Mouse (Mus musculus) C2C12 (cell line): ENCODE data around the gene Hspa1b. TPM values are rescaled to one million over a fixed set of nuclear protein-coding genes. Genes with fewer than 3 reads are reported as not detected.
"Not testable (repeated sequence)": the region's sequence is repeated elsewhere in the genome, so short reads cannot be mapped to it uniquely, and the experiment has no call there.

Experiments used
- H3K27me3 ChIP-seq: one replicate; pipeline ENCODE4 v1.6.1; 2011; ENCODE audit not compliant: control insufficient read depth, insufficient read depth, insufficient read length
- H3K36me3 ChIP-seq: one replicate; pipeline ENCODE4 v1.6.1; 2011; ENCODE audit not compliant: control insufficient read depth, insufficient read depth
- H3K4me3 ChIP-seq: one replicate; pipeline ENCODE4 v1.5.1; 2011; ENCODE audit warnings: mild to moderate bottlenecking, control low read depth; ENCODE audit not compliant: poor library complexity, insufficient read depth, severe bottlenecking
- H3K79me2 ChIP-seq: one replicate; pipeline ENCODE4 v1.6.1; 2011; ENCODE audit not compliant: control insufficient read depth, insufficient read depth
- H3K79me3 ChIP-seq: one replicate; pipeline ENCODE4 v1.6.1; 2011; ENCODE audit warnings: low read depth, control low read depth
- H3ac ChIP-seq: one replicate; pipeline ENCODE3; 2011; ENCODE audit warnings: low read depth; ENCODE audit not compliant: control insufficient read depth, insufficient read length
- CEBPB ChIP-seq: IDR thresholded peaks from one replicate; pipeline ENCODE4 v1.6.1; 2011; ENCODE audit warnings: low read depth, mild to moderate bottlenecking, control low read depth, moderate library complexity
- CTCF ChIP-seq: IDR thresholded peaks from one replicate; pipeline ENCODE4 v1.5.1; 2011; ENCODE audit not compliant: control insufficient read depth, insufficient read depth, insufficient read length
- FOSL1 ChIP-seq: IDR thresholded peaks from one replicate; pipeline ENCODE4 v1.8.0; 2011; ENCODE audit warnings: mild to moderate bottlenecking, low read length; ENCODE audit not compliant: poor library complexity, insufficient read depth, severe bottlenecking
- MAX ChIP-seq: IDR thresholded peaks from one replicate; pipeline ENCODE4 v1.6.1; 2011; ENCODE audit warnings: mild to moderate bottlenecking, control low read depth
- MYOD1 ChIP-seq: IDR thresholded peaks from one replicate; pipeline ENCODE4 v1.6.1; 2011; ENCODE audit warnings: low read depth; ENCODE audit not compliant: control insufficient read depth, insufficient read length
- MYOG ChIP-seq: IDR thresholded peaks from one replicate; pipeline ENCODE4 v1.6.1; 2011; ENCODE audit not compliant: control insufficient read depth, insufficient read length; ENCODE audit errors: extremely low read depth
- USF1 ChIP-seq: IDR thresholded peaks from one replicate; pipeline ENCODE4 v1.6.1; 2011; ENCODE audit warnings: low read depth, mild to moderate bottlenecking, control low read depth, moderate library complexity
- polyA plus RNA-seq: library from polyadenylated mRNA; unstranded; fragments of >200 nt; fragmentation: generic; extraction: Trizol; gene quantifications from one replicate; pipeline ENCODE4 v1.2.1, GENCODE M21; 2012; ENCODE audit warnings: missing spikeins

The Hspa1b gene
- polyA plus RNA-seq, 1 experiment: 22.6 TPM

DNA sequence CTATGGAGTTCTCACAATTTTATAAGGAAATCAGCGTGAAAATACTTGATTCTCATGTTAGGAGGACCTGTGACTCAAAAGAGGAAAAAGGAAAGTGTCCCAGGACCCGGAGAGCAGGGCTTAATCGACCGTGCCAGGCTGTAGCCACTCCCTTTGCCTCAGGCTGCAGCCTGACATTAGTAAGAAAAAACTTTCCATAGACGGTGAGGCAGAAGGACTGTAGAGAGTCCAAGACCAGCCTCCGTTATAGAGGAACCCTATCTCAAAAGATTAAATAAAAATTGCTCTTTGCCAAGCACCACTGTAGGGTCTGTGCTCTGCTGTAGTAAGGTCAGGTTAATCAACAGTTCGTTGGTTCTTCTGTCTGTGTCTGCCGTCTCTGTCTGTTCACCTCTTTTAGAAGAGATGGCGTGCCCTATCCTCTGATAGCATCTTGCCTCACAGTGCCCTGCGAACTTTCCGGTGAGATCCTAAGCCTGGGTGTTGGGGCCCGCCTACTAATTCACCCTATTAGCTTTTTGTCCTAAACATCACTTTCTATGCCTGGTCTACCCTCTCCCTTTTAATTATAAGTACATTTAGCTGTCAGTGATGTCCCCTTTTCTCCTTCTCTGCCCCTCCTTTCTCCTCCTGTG, 960 bp upstream of the Hspa1b start:
- Histone ChIP-seq H3K4me3 (peak overlapping the region; percentile 34), H3K27me3 (no peaks in the 10 kb centered on the region), H3K79me3 (no peaks in the 10 kb centered on the region), H3K36me3 (no peaks in the 10 kb centered on the region), H3ac (peak overlapping the region; percentile 92), H3K79me2 (no peaks in the 10 kb centered on the region)
- TF ChIP-seq MYOG (no peak), CTCF (no peak), CEBPB (no peak), MYOD1 (no peak), FOSL1 (no peak), USF1 (no peak), MAX (no peak)

DNA sequence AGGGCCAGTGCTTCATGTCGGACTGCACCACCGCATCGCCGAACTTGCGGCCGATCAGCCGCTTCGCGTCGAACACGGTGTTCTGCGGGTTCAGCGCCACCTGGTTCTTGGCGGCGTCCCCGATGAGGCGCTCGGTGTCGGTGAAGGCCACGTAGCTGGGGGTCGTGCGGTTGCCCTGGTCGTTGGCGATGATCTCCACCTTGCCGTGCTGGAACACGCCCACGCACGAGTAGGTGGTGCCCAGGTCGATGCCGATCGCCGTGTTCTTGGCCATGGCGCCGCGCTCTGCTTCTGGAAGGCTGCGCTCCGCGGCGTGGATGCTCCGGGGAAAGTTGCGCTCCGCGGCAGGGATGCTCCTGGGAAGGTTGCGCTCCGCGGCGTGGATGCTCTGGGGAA, 306 bp downstream of the Hspa1b start:
- not testable (repeated sequence) for H3K36me3 ChIP-seq, H3K79me2 ChIP-seq

DNA sequence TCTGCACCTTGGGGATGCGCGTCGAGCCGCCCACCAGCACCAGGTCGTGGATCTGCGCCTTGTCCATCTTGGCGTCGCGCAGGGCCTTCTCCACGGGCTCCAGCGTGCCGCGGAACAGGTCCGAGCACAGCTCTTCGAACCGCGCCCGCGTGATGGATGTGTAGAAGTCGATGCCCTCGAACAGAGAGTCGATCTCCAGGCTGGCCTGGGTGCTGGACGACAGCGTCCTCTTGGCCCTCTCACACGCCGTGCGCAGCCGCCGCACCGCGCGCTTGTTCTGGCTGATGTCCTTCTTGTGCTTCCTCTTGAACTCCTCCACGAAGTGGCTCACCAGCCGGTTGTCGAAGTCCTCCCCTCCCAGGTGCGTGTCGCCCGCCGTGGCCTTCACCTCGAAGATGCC, 1.1 kb downstream of the Hspa1b start:
- not testable (repeated sequence) for H3K79me2 ChIP-seq, H3K27me3 ChIP-seq, H3K79me3 ChIP-seq, H3ac ChIP-seq, H3K36me3 ChIP-seq, H3K4me3 ChIP-seq

More for the DNA sequence above, 306 bp downstream of the Hspa1b start:
- H3K27me3 ChIP-seq, H3ac ChIP-seq, H3K79me3 ChIP-seq, H3K4me3 ChIP-seq: not testable (repeated sequence)

DNA sequence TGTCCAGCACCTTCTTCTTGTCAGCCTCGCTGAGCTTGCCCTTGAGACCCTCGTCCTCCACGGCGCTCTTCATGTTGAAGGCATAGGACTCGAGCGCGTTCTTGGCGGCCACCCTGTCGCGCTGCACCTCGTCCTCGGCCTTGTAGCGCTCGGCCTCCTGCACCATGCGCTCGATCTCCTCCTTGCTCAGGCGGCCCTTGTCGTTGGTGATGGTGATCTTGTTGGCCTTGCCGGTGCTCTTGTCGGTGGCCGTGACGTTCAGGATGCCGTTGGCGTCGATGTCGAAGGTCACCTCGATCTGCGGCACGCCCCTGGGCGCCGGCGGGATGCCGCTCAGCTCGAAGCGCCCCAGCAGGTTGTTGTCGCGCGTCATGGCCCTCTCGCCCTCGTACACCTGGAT, 1.7 kb downstream of the Hspa1b start:
- not testable (repeated sequence) for H3K79me2 ChIP-seq, H3K4me3 ChIP-seq, H3K27me3 ChIP-seq, H3ac ChIP-seq, H3K36me3 ChIP-seq, H3K79me3 ChIP-seq

DNA sequence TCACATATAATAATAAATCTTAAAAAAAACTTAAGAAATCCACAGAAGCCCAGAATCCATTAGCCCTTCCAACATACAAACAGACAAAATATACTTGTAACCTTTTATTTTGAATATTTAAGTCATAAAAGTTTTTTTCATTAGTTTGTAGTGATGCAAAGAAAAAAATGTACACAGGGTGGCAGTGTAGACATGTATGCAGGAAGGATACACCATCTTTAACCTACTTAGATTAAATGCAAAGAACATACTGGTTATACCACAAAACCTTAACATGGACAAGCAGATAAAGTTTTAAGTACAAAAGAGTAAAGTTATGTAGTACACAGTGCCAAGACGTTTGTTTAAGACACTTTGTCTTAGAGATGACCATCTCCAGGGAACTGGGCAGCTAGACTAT, 2.7 kb downstream of the Hspa1b start:
- no peaks in the 10 kb centered on the region for H3K27me3 ChIP-seq
- H3ac ChIP-seq: no peak overlapping the region
- peaks cover 10% of the 10 kb centered on the region for H3K79me2 ChIP-seq
- peaks cover 7% of the 10 kb centered on the region for H3K36me3 ChIP-seq
- no peak overlapping the region for H3K4me3 ChIP-seq
- peaks cover 9% of the 10 kb centered on the region for H3K79me3 ChIP-seq
- TF ChIP-seq USF1 (no peak), CTCF (no peak), MAX (no peak), MYOG (no peak), CEBPB (no peak)

DNA sequence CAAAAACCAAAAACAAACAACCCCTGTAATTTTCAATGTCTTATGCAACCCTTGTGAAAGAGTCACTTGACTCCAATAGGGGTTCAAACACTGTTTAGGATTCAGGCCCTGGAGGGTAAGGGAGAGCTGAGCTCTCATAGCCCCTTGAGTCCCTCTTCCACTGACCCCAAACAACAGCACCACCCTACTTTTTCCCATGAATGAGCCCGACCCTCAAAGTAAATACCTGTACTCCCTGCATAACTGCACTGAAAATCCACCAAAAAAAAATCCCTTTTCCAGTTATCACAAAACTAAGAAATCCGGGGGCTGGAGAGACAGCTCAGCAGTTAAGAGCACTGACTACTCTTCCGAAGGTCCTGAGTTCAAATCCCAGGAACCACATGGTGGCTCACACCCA, 3.2 kb downstream of the Hspa1b start:
- Histone ChIP-seq H3K27me3 (no peaks in the 10 kb centered on the region), H3K4me3 (no peak overlapping the region), H3K36me3 (peaks cover 11% of the 10 kb centered on the region), H3ac (no peak overlapping the region), H3K79me2 (peaks cover 15% of the 10 kb centered on the region), H3K79me3 (peaks cover 14% of the 10 kb centered on the region)
- TF ChIP-seq FOSL1 (no peak), MAX (no peak), CEBPB (no peak), MYOG (no peak), MYOD1 (no peak), CTCF (no peak), USF1 (no peak)

DNA sequence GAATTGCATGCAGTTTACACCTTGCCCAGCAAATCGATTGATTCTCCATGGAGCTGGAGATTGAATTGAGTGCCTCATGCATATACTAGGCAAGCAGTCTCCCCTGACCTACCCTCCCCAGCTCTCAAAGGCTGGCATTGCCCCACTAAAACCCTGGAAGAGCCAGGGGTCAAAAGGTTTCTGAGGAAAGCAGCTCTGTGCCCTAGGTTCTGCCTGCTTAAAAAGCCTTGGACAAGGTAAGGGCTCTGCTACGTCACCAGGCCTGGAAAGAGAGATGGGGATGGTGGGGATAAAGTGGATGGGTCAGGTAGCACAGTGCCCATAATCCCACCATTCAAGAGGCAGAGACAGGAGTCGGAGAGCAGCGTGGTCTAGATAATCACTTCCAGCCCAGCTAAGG, 4.2 kb downstream of the Hspa1b start:
- Histone ChIP-seq H3K79me2 (peaks cover 26% of the 10 kb centered on the region), H3K36me3 (peaks cover 22% of the 10 kb centered on the region), H3K4me3 (no peak overlapping the region), H3ac (no peak overlapping the region), H3K79me3 (peaks cover 22% of the 10 kb centered on the region), H3K27me3 (no peaks in the 10 kb centered on the region)
- TF ChIP-seq CEBPB (no peak), CTCF (no peak), USF1 (no peak), MYOD1 (no peak), MYOG (no peak), MAX (no peak), FOSL1 (no peak)
